In the genomic region with DNA sequence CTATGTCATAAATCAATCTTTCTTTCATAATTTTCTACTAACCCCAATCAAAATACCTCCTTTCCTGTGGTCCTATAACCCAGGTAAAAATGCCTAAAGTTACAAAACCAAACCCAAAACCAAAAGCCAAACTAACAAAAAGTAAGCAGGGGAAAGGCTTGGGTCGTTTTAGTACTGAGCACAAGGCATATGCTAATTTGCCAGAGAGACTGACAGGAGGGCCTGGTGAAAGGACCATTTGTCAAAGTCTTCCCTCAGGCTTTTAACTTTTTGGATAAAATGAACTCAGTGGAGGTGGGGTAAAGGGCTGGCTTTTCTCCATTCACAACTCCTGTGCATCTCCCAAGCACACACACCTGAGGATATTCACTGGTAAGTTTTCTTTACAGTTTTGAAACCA, we compare ENCODE assay signal across 20 mouse cellular contexts.
A peak's percentile ranks its signal among the peaks of the same experiment; 100 is the strongest.
DNase-seq lines count a peak whose midpoint lies in the region; ATAC-seq and TF ChIP-seq lines count a peak whose summit lies in the region.
"Had no signal": no experiment of that assay in that cellular context is flagged by ENCODE, and none has a peak within 500 bp of the region (broad histone marks: within the 10 kb centered on the region; RNA-seq: fewer than 3 reads in every experiment).

No protein-coding gene starts in this region.

- no peak for TF ChIP-seq CTCF in forebrain, postnatal 0 days (IDR thresholded peaks at IDR 0.05; ENCODE audit: low read depth)
- no peak for TF ChIP-seq CTCF in midbrain, postnatal 0 days (IDR thresholded peaks at IDR 0.05)

- no peaks in the 10 kb centered on the region for H3K27me3 ChIP-seq in midbrain, embryonic 10.5 days (ENCODE audit: low read depth, poor library complexity, severe bottlenecking)
- H3K27me3 ChIP-seq in midbrain, embryonic 14.5 days (ENCODE audit: control insufficient read depth, insufficient read depth, low read length) = no peaks in the 10 kb centered on the region
- no peaks in the 10 kb centered on the region for H3K27me3 ChIP-seq in forebrain, embryonic 12.5 days
- no peaks in the 10 kb centered on the region for H3K27me3 ChIP-seq in forebrain, postnatal 0 days (ENCODE audit: insufficient read depth, low read length)
- H3K27me3 ChIP-seq in midbrain, postnatal 0 days (ENCODE audit: insufficient read depth, low read length) = no peaks in the 10 kb centered on the region
- H3K27me3 ChIP-seq: embryonic facial prominence, embryonic 12.5 days; megakaryocyte, embryonic 14.5 days; stomach, embryonic 15.5 days had no signal

- ATAC-seq in midbrain, embryonic 14.5 days (ENCODE audit: low FRiP score, low TSS enrichment) = no peak
- ATAC-seq in forebrain, embryonic 12.5 days (ENCODE audit: low FRiP score) = no peak
- no peak for ATAC-seq in forebrain, postnatal 0 days
- ATAC-seq in midbrain, postnatal 0 days (ENCODE audit: low FRiP score) = no peak
- no peak for ATAC-seq in granulocyte monocyte progenitor cell, adult 5-6 weeks (replicated peaks; ENCODE audit: poor library complexity, severe bottlenecking)

- DNase-seq in midbrain, embryonic 10.5 days (ENCODE audit: low spot score) = no peak
- no peak for DNase-seq in midbrain, embryonic 14.5 days
- no peak for DNase-seq in forebrain, postnatal 0 days
- DNase-seq in midbrain, postnatal 0 days (ENCODE audit: low spot score) = no peak
- DNase-seq in cerebellum, postnatal 36 days = no peak
- DNase-seq: adrenal gland, adult 2 months; cerebellum, adult 9-10 months; gastrocnemius, postnatal 25 days; kidney, adult 11 months; lung, adult 18-20 months; lung, postnatal 14 days; right cerebral cortex, postnatal 25 days had no signal

- H3K4me1 ChIP-seq in midbrain, embryonic 10.5 days = peaks cover 31% of the 10 kb centered on the region
- peaks cover 3% of the 10 kb centered on the region; the same call in 1 of the 2 replicates for H3K4me1 ChIP-seq in midbrain, embryonic 14.5 days (ENCODE audit: control insufficient read depth, insufficient read depth, low read length)
- H3K4me1 ChIP-seq in forebrain, embryonic 12.5 days = peaks cover 5% of the 10 kb centered on the region; the same call in 1 of the 2 replicates
- 0 out of 2 replicates have a peak, but pooled peaks cover 16% of the 10 kb centered on the region for H3K4me1 ChIP-seq in forebrain, postnatal 0 days (ENCODE audit: insufficient read depth)
- no peaks in the 10 kb centered on the region for H3K4me1 ChIP-seq in midbrain, postnatal 0 days (ENCODE audit: insufficient read depth, low read length)
- H3K4me1 ChIP-seq: embryonic facial prominence, embryonic 12.5 days; limb, embryonic 10.5 days; megakaryocyte, embryonic 14.5 days; stomach, embryonic 15.5 days had no signal

- no peak overlapping the region for H3K9ac ChIP-seq in midbrain, embryonic 14.5 days (replicated peaks; ENCODE audit: low read length)
- H3K9ac ChIP-seq in forebrain, embryonic 12.5 days = no peak overlapping the region
- H3K9ac ChIP-seq in forebrain, postnatal 0 days = no peak overlapping the region
- no peak overlapping the region for H3K9ac ChIP-seq in midbrain, postnatal 0 days (replicated peaks; ENCODE audit: low read length, poor library complexity, severe bottlenecking)
- H3K9ac ChIP-seq: embryonic facial prominence, embryonic 12.5 days; stomach, embryonic 15.5 days had no signal

- peak overlapping the region; percentile 74; the same call in 1 of the 2 replicates for H3K27ac ChIP-seq in midbrain, embryonic 10.5 days (replicated peaks)
- H3K27ac ChIP-seq in midbrain, embryonic 14.5 days (replicated peaks; ENCODE audit: low read depth, low read length) = no peak overlapping the region
- peak overlapping the region; percentile 33; the same call in 1 of the 2 replicates for H3K27ac ChIP-seq in forebrain, embryonic 12.5 days
- H3K27ac ChIP-seq in forebrain, postnatal 0 days (ENCODE audit: low read depth, low read length) = 0 out of 2 replicates have a peak overlapping the region, but pooled peaks have one; percentile 45
- 0 out of 2 replicates have a peak overlapping the region, but pooled peaks have one; percentile 32 for H3K27ac ChIP-seq in midbrain, postnatal 0 days (ENCODE audit: low read depth, low read length)
- H3K27ac ChIP-seq: embryonic facial prominence, embryonic 12.5 days; limb, embryonic 10.5 days; stomach, embryonic 15.5 days had no signal

- no peak overlapping the region for H3K4me3 ChIP-seq in midbrain, embryonic 10.5 days
- H3K4me3 ChIP-seq in midbrain, embryonic 14.5 days (replicated peaks; ENCODE audit: low read depth, low read length) = no peak overlapping the region
- H3K4me3 ChIP-seq in forebrain, embryonic 12.5 days (replicated peaks) = no peak overlapping the region
- H3K4me3 ChIP-seq in forebrain, postnatal 0 days (ENCODE audit: low read depth, low read length) = no peak overlapping the region
- no peak overlapping the region for H3K4me3 ChIP-seq in midbrain, postnatal 0 days (ENCODE audit: low read depth, low read length)
- H3K4me3 ChIP-seq: embryonic facial prominence, embryonic 12.5 days; erythroblast, embryonic 14.5 days; limb, embryonic 10.5 days; megakaryocyte, embryonic 14.5 days; myocyte; stomach, embryonic 15.5 days had no signal

- H3K9me3 ChIP-seq in midbrain, embryonic 10.5 days (replicated peaks) = peaks cover 11% of the 10 kb centered on the region; the same call in 1 of the 2 replicates
- peaks cover 6% of the 10 kb centered on the region; the same call in 1 of the 2 replicates for H3K9me3 ChIP-seq in midbrain, embryonic 14.5 days (ENCODE audit: control insufficient read depth, low read length)
- peaks cover 5% of the 10 kb centered on the region; the same call in 1 of the 2 replicates for H3K9me3 ChIP-seq in forebrain, embryonic 12.5 days
- no peaks in the 10 kb centered on the region for H3K9me3 ChIP-seq in forebrain, postnatal 0 days (ENCODE audit: low read length)
- no peaks in the 10 kb centered on the region for H3K9me3 ChIP-seq in midbrain, postnatal 0 days (ENCODE audit: low read length)
- H3K9me3 ChIP-seq: limb, embryonic 10.5 days; stomach, embryonic 15.5 days had no signal

- no peaks in the 10 kb centered on the region for H3K36me3 ChIP-seq in midbrain, embryonic 10.5 days
- H3K36me3 ChIP-seq in midbrain, embryonic 14.5 days (ENCODE audit: control insufficient read depth, insufficient read depth, low read length) = no peaks in the 10 kb centered on the region
- H3K36me3 ChIP-seq in forebrain, embryonic 12.5 days (replicated peaks) = no peaks in the 10 kb centered on the region
- no peaks in the 10 kb centered on the region for H3K36me3 ChIP-seq in forebrain, postnatal 0 days (ENCODE audit: insufficient read depth)
- no peaks in the 10 kb centered on the region for H3K36me3 ChIP-seq in midbrain, postnatal 0 days (ENCODE audit: insufficient read depth, low read length)
- H3K36me3 ChIP-seq: embryonic facial prominence, embryonic 12.5 days; limb, embryonic 10.5 days; stomach, embryonic 15.5 days had no signal

- 6% methylated on average over 1 of the region's 1 CpGs for WGBS in midbrain, embryonic 10.5 days
- WGBS in midbrain, embryonic 14.5 days = 7% methylated on average over 1 of the region's 1 CpGs
- 2% methylated on average over 1 of the region's 1 CpGs for WGBS in forebrain, embryonic 12.5 days
- WGBS in forebrain, postnatal 0 days = 4% methylated on average over 1 of the region's 1 CpGs
- whole genome bisulfite sequencing in midbrain, postnatal 0 days = 13% methylated on average over 1 of the region's 1 CpGs

- no peak overlapping the region for H3K4me2 ChIP-seq in midbrain, embryonic 14.5 days (ENCODE audit: low read length)
- no peak overlapping the region for H3K4me2 ChIP-seq in forebrain, embryonic 12.5 days
- no peak overlapping the region for H3K4me2 ChIP-seq in forebrain, postnatal 0 days (ENCODE audit: low read depth)
- no peak overlapping the region for H3K4me2 ChIP-seq in midbrain, postnatal 0 days (ENCODE audit: low read depth, low read length, poor library complexity, severe bottlenecking)
- H3K4me2 ChIP-seq: embryonic facial prominence, embryonic 12.5 days; stomach, embryonic 15.5 days had no signal
